Mouse (Mus musculus): ENCODE results near the gene Ifna15.
"Not testable (repeated sequence)": the region's sequence is repeated elsewhere in the genome, so short reads cannot be mapped to it uniquely, and the experiment has no call there.

Ifna15 gene

GRCm38 (mm10) chr4:88558145-88558544 is at the start of gene Ifna15:
Gene Ifna15 (minus strand): TSS chr4:88558245.
- DNase-seq (ENCODE audit: extremely low spot score), result not testable (repeated sequence)

- no peak for DNase-seq (ENCODE audit: extremely low spot score)
Observed at GRCm38 (mm10) chr4:88603276-88603675, 45.2 kb upstream of the Ifna15 start, which contains the start of gene Ifna12. Gene Ifna12 (minus strand): TSS chr4:88603376.

GRCm38 (mm10) chr4:88592285-88592684 is 34.2 kb upstream of the Ifna15 start, which contains the start of gene Ifna9:
Gene Ifna9 (minus strand): TSS chr4:88592385.
- no peak for DNase-seq (ENCODE audit: extremely low spot score)

GRCm38 (mm10) chr4:88571698-88572097 is 13.7 kb upstream of the Ifna15 start, which contains the start of gene Ifna14:
Gene Ifna14 (minus strand): TSS chr4:88571798.
- no peak for DNase-seq (ENCODE audit: extremely low spot score)

GRCm38 (mm10) chr4:88561791-88562190 is 3.7 kb upstream of the Ifna15 start:
- DNase-seq (ENCODE audit: extremely low spot score), result no peak

GRCm38 (mm10) chr4:88550161-88550945 is 7.7 kb downstream of the Ifna15 start:
- DNase-seq (ENCODE audit: extremely low spot score), result peak; percentile 70

GRCm38 (mm10) chr4:88547986-88548385 is 10.1 kb downstream of the Ifna15 start:
- no peak for DNase-seq (ENCODE audit: extremely low spot score)

- peak; percentile 65 for DNase-seq (ENCODE audit: extremely low spot score)
Observed at GRCm38 (mm10) chr4:88543649-88544234, 14.3 kb downstream of the Ifna15 start.

GRCm38 (mm10) chr4:88537328-88537727 is 20.7 kb downstream of the Ifna15 start:
- DNase-seq (ENCODE audit: extremely low spot score), result no peak

GRCm38 (mm10) chr4:88536640-88537039 is 21.4 kb downstream of the Ifna15 start:
- no peak for DNase-seq (ENCODE audit: extremely low spot score)

GRCm38 (mm10) chr4:88535742-88536141 is 22.3 kb downstream of the Ifna15 start:
- no peak for DNase-seq (ENCODE audit: extremely low spot score)

- no peak for DNase-seq (ENCODE audit: extremely low spot score)
Observed at GRCm38 (mm10) chr4:88534903-88535302, 23.1 kb downstream of the Ifna15 start.

- no peak for DNase-seq (ENCODE audit: extremely low spot score)
Observed at GRCm38 (mm10) chr4:88533499-88533898, 24.5 kb downstream of the Ifna15 start.

- no peak for DNase-seq (ENCODE audit: extremely low spot score)
Observed at GRCm38 (mm10) chr4:88530892-88531291, 27.2 kb downstream of the Ifna15 start.

GRCm38 (mm10) chr4:88530271-88530670 is 27.8 kb downstream of the Ifna15 start:
- DNase-seq (ENCODE audit: extremely low spot score), result no peak

GRCm38 (mm10) chr4:88526379-88527049 is 31.5 kb downstream of the Ifna15 start:
- DNase-seq (ENCODE audit: extremely low spot score), result no peak

- no peak for DNase-seq (ENCODE audit: extremely low spot score)
Observed at GRCm38 (mm10) chr4:88525393-88525792, 32.7 kb downstream of the Ifna15 start.

- peak; percentile 25 for DNase-seq (ENCODE audit: extremely low spot score)
Observed at GRCm38 (mm10) chr4:88523241-88523640, 34.8 kb downstream of the Ifna15 start.

GRCm38 (mm10) chr4:88522674-88523073 is 35.4 kb downstream of the Ifna15 start, which contains the start of gene Ifnb1:
Gene Ifnb1 (minus strand): TSS chr4:88522774.
- no peak for DNase-seq (ENCODE audit: extremely low spot score)

- DNase-seq (ENCODE audit: extremely low spot score), result no peak
Observed at GRCm38 (mm10) chr4:88517957-88518356, 40.1 kb downstream of the Ifna15 start.

- no peak for DNase-seq (ENCODE audit: extremely low spot score)
Observed at GRCm38 (mm10) chr4:88515711-88516211, 42.3 kb downstream of the Ifna15 start.

- no peak for DNase-seq (ENCODE audit: extremely low spot score)
Observed at GRCm38 (mm10) chr4:88515250-88515649, 42.8 kb downstream of the Ifna15 start.

Data from embryo, embryonic 9.5 days (tissue).